Mouse (Mus musculus) heart, adult 2 months (tissue): ENCODE results near the gene Rnf111.

ENCODE experiments used
- CTCF ChIP-seq: fragments of 200-600 bp; IDR thresholded peaks from 2 replicates; pipeline ENCODE4 v1.8.1; 2022; ENCODE audit warnings: antibody characterized with exemption, mild to moderate bottlenecking, moderate library complexity
- EP300 ChIP-seq: fragments of 200-500 bp; IDR thresholded peaks from 2 replicates; pipeline ENCODE4 v1.6.1; 2011; ENCODE audit warnings: low read depth, low read length, control low read depth; ENCODE audit not compliant: insufficient read depth
- POLR2A ChIP-seq: fragments of 200-500 bp; IDR thresholded peaks from 2 replicates; pipeline ENCODE4 v1.6.1; 2011; ENCODE audit warnings: mild to moderate bottlenecking, low read depth, low read length, control low read depth; ENCODE audit not compliant: insufficient read depth

DNA sequence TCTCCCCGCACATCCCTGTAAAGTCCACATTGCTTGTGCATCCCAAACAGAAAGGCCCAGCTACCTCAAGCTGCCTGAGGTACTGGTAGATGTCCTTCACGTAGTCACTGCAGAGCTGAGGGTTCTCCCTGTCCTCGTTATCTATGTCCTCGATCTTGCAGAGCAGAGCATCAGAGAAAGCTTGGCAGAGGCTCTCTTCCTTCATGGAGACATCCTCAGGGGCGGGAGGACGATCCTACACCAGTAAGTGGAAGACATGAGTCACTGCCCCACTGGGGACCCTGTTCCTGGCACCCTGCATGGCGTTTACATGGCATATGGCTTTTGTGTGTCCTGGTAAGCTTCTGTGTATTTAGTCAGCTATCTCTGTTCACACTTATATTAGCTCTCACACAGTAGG lies 90.5 kb downstream of the Rnf111 start:
- TF ChIP-seq POLR2A = no peak
- no peak for TF ChIP-seq CTCF
- no peak for TF ChIP-seq EP300
